Mouse (Mus musculus): Measurements from ENCODE around the gene Btbd35f22.
"Not testable (repeated sequence)": the region's sequence is repeated elsewhere in the genome, so short reads cannot be mapped to it uniquely, and the experiment has no call there.

Gene Btbd35f22

DNA sequence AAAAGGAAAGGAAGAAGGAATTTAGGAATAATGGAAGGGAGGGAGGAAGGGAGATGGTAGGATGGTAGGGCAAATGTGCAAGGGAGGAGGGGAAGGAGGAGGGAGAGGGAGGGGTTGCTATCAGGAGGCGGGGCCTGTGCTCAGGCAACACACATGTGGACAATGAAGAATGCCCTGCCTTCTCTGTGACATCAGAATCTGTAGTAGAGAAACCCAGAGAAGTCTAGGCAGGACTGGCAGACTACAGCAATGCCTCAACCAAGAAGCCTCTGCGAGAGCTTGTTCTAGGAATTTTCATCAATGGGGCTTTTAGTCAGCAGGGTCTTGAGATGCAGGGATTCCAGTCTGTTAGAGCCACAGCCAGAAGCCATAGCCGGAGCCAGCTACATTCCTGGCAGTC is at the start of gene Btbd35f22:
Gene Btbd35f22, plus strand, starts transcription at position 301 of the 400 bp plus-strand sequence.
- DNase-seq: not testable (repeated sequence)
